Mouse (Mus musculus) skeletal muscle tissue, adult 2 months (tissue): Measurements from ENCODE around the gene Irf9.
A peak's percentile ranks its signal among the peaks of the same experiment; 100 is the strongest.

Source experiments
- DNase-seq: peaks from one replicate; pipeline ENCODE4 v3.0.0-alpha.2; 2012; ENCODE audit warnings: low read depth, low spot score

Gene Irf9

DNA sequence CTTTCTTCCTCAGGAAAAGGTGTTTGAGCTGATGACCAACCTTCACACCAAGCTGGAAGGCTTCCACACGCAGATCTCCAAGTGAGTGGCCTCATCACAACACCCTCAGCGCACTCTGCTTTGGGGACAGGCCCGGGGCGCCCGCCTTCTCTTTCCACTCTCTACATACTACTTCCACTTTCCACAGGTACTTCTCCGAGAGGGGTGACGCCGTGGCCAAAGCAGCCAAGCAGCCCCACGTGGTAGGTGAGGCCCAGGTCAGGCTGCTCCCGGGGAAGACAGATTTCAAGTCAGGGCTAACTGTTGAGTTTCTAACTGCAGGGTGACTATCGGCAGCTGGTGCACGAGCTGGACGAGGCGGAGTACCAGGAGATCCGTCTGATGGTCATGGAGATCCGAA, 22.6 kb upstream of the Irf9 start:
- DNase-seq: no peak

DNA sequence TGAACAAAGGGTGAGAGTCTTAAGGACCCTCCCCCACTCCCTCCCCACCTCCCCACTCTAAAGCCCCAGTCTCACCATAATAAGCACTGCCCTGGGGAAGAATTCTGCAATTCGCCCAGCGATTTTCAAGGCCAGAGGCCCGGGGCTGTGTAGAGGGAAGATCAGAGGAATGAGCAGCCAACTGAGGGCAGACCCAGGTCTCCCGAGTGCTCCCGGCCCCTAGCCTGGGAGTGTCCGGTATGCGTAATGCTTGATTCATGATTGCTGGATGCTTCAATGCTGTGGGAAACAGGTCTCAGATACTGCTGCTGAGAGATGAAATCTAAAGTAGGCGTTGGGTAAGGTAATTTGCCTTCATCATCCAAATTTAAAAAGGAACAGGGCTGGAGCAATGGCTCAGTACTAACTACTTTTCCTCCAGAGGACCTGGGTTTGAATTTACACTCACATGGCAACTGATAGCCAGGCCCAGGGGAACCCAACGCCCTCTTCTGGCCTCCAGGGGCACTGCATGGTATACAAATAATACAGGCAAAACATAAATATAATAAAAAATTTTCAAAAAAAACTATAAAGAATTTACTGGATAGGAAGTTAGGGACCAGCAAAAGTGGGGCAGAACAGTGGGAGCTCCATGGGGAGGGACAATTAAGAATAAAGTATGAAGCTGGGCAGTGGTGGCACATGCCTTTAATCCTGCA, 21.2 kb upstream of the Irf9 start:
- no peak for DNase-seq

DNA sequence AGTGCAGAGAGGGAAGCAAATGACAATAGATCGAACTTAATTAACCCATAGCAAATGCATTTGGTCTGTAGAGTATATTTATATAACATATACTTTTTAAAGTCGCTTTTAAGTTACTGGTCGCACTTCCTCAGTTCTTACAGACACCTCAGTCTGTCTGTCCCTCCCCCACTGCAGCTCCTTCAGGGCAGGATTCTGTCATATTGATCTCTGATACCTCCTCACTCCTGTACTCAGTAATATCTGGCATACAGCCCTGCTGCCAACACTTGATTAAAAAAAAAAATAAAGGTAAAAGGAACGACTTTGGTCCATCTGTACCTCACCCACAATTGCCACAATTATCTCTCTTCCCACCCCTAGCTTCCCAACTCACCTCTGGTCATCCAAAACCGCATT, 19.1 kb upstream of the Irf9 start:
- DNase-seq: no peak

DNA sequence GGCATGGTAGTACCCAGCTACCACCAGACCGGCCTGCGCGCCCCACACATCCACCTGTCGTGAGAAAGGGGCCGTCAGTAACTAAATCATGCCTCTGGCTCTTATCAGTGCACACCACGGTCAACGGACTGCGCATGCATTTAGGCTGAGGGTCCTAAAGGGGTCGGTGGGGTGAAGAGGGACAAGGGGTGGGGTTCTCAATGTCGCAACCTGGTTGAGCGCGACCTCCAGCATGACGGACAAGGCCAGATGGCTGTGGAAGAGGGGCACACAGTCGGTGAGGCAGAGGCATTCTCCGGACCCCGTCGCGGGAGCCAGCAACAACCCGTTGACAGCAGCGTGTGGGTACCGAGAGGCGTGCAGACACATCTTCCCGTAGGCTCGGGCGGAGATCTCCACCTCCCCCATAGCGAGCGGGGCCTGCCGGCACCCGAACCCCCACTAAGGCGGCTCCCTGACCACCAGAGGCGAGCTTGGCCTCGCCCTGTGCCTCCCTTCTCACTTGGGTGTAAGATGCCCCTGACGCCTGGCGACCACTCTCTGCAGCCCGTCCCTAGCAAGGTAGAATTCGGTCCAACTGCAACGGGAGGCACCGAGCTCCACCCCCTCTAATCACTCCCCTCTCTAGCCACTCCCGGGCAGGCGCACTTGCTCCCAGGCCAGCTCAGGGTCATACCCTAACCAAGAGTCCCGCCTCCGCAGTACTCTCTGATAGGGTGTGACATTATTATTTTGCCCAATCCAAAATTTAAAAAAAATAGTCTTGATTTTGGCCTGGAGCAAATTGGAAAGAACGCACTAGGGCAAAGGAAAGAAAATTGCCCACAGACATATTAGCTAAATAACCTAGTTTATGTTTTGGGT, 18.4 kb upstream of the Irf9 start, which contains the start of gene Emc9:
TSS of gene Emc9 (minus strand) at position 601 of the 864 bp plus-strand sequence.
- DNase-seq: peak; percentile 75

DNA sequence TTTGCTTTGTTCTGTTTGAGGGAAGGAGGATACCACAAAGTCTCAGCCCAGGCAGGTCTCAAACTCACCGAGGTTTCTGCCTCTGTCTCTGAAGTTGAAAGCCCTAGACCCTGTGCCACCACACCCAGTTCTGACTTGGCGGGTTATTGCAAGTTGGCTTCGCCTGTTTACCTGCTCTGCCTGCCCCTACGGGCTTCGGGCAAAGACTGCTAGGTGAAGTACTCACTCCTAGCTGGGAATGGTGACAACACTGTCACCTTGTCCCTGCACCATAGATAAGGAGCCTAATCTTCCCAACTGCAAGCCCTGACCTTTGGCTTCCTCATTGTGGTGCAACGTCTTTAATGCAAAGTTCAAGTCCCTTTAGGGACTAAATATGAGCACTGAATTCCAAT, 17.8 kb upstream of the Irf9 start:
- DNase-seq: no peak

DNA sequence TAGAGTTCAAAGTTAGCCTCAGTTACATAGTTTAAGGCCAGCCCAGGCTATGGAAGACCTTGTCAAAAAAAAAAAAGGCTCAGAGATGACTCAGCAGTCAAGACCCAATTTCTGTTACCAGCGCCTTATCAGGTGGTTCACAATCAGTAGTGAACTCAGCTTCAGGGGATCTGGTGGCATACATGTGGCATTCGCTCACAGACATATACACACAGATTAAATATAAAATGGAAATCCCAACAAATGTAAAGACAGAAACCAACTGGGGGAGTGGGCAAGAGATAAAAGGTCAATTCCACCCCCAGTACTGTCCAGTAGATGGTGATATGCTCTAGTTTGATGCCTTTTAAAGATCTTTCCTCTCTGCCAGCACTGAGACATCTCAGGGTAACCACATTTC, 17.2 kb upstream of the Irf9 start:
- no peak for DNase-seq

DNA sequence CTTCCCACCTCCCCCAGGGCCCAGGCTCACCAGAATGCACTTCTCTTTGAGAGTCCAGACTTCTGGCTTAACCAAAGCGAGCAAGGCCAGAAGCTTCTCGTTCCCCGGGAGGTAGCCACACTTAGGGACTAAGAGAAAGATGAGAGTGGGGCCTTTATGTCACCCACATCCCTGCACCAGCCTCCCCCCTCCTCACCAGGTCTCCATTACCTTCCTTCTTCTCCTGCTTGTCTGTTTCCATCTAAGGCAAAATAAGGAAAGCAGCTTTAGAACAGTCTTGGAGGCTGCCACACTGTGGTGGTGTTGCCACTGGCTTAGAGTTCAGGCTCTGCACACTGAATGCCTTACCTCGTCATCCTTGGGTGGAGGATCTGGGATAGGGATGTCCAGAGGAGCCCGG, 14.1 kb upstream of the Irf9 start:
- no peak for DNase-seq

DNA sequence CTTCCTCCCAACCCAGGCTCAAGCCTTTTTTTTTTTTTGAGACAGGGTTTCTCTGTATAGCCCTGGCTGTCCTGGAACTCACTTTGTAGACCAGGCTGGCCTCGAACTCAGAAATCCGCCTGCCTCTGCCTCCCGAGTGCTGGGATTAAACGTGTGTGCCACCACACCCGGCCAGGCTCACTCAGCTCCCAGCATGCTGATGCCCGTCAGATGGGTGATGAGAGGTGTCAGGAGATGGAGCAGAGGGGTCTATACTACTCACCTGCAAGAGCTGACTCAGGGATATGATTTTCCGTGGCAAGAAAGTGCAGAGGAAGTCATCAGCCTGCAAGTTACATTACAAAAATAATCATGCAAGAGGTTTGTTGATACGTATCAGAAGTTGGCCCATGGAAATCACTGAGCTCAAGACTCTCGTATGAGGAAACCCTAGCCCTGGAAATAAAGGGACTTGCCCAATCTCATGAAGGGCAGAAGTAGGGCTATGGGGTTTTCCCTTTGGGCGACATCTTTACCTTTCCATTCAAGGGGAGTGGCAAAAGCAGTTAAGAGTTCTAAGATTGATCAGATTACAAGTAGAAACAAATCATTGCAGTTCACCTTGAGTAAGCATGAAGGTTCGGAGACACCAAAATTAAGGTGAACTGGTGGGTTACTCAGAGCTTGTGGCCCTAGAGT, 13.5 kb upstream of the Irf9 start:
- no peak for DNase-seq

DNA sequence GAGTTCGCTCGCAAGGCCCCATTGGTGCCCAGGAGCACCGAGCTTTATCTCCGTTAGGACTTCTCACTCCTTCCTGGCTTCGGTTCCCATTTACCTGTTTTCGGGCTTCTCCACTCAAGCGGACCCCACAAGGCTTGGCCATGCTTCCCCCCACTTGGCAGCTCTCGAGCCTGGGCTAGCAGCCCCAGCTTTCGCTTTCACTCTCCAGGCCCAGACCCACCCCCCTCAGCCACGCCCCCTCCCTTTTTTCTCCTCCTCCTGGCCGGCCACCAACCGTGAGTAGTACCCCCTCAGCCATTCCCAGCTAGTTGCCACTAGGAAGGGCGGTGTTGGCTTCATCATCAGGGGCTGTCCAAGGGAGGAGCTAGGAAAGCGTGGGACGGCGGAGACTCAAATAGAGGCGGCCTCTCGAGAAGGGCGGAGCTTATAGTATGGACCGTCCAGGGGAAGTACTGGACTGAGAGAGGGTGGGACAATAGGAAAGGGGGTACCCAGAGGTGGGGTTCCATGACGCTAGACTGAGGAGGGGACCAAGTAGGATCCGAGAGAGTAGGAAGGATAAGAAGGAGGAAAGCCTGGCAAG, 12.5 kb upstream of the Irf9 start, which contains the start of gene Psme2:
TSS of gene Psme2 (minus strand) at position 366 of the 583 bp plus-strand sequence.
- DNase-seq: peak; percentile 97

DNA sequence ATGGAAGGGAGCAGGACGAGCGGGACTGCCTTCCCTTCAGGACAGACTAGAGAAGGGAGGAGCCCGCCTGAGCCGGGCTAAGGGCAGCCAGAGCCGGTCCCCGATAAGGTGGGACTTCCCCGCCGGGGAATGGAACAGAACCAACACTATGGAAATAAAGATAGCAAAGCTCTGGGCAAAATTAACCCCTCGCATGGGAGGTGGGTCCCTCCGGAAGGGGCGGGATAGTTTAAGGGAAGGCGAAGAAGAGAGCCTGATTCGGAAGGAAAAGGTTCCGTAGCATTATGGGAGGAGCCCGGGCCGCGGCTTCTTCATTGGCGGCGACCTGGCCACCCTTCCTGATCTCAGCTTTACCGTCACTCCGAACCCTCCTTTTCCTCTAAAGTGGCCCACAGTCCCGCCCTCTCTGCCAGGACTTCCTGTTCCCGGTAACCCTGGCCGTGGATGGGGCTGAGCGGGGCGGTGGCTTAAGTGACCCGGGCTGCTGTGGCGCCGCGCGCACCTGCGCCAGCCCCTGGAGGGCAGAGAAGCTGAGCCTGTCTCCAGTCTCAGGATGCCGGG, 12.0 kb upstream of the Irf9 start, which contains the start of gene Rnf31:
TSS of gene Rnf31 (plus strand) at position 378 of the 561 bp plus-strand sequence.
- peak; percentile 93 for DNase-seq

DNA sequence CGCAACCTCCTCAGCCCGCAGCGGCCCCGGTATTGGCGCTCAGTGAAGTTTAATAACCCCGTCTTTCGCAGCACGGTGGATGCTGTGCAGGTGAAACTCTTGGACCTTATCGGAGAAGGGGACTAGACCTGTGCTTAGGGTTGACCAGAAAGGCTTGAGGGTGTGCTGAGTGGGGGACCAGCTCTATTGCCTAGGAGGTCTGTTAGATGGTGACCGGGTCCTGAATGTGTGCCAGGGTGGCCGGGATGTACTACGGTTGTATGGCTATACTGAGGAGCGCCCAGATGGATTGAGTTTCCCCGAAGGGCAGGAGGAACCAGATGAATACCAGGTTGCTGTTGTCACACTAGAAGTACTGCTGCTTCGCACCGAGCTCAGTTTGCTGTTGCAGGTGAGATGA, 11.1 kb upstream of the Irf9 start:
- DNase-seq: no peak

DNA sequence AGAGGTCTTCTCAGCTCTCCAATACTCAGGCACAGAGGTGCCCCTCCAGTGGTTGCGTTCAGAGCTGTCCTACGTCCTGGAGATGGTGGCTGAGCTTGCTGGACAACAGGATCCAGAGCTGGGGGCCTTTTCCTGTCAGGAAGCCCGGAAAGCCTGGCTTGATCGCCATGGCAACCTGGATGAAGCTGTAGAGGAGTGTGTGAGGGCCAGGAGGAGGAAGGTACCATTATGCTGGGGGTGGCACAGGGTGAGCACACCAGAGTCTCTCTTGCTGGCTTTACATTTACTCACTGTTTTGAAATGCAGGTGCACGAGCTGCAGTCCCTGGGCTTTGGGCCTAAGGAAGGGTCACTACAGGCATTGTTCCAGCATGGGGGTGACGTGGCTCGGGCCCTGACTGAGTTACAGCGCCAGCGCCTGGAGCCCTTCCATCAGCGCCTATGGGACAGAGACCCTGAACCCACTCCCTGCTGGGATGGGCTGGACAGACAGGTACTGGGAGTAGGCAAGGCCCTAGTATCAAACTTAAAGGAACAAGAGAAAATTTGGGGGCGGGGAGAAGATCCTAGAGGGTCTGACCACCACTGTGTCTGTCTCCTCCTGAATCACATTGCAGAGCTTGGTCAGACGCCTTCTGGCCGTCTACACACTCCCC, 7.2 kb upstream of the Irf9 start:
- no peak for DNase-seq

DNA sequence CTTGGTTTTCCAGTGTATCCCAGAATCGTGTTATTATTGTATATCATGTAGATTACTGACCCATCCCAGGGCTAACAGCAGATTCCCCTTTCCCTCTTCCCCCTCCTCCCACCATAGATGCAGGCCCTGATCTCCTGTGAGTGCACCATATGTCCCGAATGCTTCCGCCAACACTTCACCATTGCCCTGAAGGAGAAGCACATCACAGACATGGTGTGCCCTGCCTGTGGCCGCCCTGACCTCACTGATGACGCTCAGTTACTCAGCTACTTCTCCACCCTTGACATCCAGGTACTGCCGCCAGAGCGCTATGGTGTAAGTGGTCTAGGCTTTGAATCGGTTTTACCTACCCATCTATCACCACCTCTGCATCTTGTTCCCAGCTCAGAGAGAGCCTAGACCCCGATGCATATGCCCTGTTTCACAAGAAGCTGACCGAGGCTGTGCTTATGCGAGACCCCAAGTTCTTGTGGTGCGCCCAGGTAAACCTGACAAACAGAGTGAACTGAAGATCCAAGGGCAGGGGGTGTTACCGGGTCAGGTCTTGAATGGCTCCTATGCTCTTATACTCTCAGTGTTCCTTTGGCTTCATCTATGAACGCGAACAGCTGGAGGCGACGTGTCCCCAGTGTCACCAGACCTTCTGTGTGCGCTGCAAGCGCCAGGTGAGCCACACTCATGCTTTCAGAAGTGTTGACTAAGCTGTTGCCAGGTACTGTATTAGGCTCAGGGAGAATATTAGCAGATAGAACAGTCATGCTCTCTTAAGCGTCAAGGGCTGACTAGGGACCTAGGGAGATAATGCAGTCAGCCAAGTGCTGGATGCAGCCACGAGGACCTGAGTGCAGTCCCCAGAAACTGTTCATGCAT, 4.6 kb upstream of the Irf9 start:
- DNase-seq: no peak

DNA sequence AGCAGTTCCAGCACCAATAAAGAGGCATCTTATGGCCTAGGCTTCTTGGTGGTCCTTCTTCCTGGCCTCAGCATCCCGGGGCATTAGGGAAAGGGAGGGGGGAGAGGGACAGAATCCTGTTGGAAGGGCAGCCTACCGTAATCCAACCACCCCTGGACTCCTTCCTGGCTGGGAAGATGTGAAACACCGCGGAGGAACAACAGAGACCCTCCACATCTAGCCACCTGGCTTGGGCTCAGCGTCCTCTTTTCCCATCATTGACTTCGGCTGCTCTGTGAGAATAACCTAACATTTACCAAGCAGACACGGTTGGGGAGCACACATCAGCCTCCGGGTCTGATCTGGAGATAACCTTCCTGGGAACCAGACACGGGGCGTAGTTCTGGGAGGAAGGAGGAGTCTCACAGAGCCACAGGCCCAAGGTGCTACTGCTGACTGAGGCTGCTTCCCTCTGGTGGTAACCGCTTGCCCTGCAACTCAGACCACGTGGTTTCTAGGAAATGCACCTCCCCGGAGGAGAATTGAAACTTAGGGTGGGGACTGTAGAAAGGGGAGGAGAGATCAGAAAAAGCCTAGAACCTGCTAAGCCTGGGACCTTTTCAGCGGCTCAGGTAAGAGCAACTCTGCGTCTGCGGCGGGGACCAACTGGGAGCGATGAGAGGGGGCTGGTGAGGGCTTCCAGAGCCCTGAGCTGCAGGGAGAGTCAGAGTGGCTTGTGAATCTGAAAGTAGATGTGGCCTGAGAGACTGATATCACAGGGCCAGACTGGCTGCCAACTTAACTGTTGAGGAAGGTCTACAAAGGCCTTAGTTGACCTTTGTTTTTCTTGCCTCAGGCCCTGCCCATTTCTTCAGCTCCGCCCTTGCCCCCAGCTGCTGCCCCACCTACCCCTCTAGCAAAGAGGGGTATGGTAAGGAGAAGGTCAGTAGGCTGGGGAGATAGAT, 534 bp downstream of the Irf9 start:
- peak; percentile 92 for DNase-seq

DNA sequence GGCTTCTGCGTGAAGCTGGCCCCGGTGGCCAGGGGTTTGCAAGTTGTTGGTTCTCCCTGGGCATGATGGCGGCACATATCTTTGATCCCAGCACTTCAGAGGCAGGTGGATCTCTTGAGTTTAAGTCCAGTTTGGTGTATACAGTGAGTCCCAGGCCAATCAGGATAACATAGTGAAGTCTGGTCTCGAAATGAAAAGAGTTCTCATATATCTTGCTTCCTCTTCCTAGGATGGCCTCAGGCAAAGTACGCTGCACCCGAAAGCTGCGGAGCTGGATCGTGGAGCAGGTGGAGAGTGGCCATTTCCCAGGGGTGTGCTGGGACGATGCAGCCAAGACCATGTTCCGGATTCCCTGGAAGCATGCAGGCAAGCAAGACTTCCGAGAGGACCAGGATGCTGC, 1.5 kb downstream of the Irf9 start:
- no peak for DNase-seq

DNA sequence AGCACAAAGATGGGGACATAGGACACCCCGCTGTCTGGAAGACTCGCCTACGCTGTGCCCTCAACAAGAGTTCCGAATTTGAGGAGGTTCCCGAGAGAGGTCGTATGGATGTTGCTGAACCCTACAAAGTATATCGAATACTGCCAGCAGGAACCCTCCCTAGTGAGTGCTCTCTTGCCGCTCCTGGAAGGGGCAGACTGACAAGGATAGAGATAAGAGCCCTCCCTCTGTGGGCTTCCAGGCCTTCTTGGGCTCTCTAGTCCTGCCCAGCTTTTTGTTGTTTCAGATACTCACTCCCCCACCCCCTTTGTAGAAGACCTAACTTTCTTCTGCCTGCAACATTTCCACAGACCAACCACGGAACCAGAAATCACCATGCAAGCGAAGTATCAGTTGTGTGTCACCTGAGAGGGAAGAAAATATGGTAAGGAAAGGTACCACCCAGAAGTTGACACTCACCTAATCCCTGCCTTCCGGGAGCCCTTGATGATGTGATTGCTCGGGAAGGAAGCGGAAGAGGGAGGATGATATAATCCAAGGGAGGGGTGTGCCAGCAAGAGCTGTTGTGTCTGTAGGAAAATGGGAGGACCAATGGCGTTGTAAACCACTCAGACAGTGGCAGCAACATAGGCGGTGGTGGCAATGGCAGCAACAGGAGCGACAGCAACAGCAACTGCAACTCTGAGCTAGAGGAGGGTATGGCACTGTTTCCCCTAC, 2.5 kb downstream of the Irf9 start:
- DNase-seq: no peak

DNA sequence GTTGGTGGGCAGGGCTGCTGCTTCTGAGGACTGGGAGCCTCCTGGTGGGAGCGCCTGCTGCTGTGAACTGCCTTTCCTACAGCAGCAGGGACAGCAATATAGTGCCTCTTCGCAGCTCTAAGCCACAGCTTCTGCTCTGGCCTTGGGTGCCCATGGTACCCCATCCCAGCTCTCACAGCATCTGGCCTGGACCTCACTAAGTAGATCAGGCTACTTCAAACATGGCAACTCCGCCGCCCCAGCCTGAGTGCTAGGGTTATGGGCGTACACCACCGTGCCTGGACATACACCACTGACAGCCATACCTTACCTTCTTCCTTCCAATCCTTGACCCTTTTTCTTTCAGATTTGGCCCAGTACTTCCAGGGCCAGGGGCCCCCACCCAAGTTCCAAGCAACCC, 5.0 kb downstream of the Irf9 start:
- no peak for DNase-seq

DNA sequence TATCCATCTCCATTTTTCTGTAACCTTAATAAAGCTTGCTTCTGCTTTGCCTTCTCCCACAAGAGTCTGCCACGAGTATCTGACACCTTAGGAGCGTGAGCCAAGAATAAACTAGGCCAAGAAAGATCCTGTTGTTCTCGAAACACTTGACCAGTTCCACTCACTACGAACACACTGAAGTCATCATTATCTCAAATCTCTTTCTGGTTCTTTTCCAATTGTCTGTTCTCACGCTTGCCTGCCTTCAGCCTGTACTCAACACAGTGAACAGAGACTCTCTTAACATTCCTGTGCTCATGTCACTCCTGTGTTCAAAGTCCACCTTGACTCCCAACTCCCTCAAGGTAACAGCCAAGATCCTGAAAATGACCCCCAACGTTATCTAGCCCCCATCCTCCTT, 10.0 kb downstream of the Irf9 start:
- no peak for DNase-seq
